Mouse (Mus musculus) small intestine, adult 2 months (tissue): Measurements from ENCODE around the gene Esrrg. TPM values are rescaled to one million over a fixed set of nuclear protein-coding genes. Genes with fewer than 3 reads are reported as not detected.

Experiments used
- H3K27ac ChIP-seq: fragments of 200-500 bp; 2 replicates; pipeline ENCODE4 v1.5.1; 2012; ENCODE audit warnings: low read depth, low read length, control low read depth, inconsistent platforms; ENCODE audit not compliant: insufficient read depth
- H3K27me3 ChIP-seq: fragments of 200-500 bp; 2 replicates; pipeline ENCODE4 v1.6.1; 2012; ENCODE audit warnings: mild to moderate bottlenecking, moderate library complexity, low read length, inconsistent platforms; ENCODE audit not compliant: control insufficient read depth, insufficient read depth
- H3K36me3 ChIP-seq: fragments of 200-500 bp; 2 replicates; pipeline ENCODE4 v1.6.1; 2012; ENCODE audit warnings: mild to moderate bottlenecking, low read length, control low read depth, inconsistent platforms; ENCODE audit not compliant: control insufficient read depth, insufficient read depth
- H3K4me1 ChIP-seq: fragments of 200-500 bp; 2 replicates; pipeline ENCODE4 v1.6.1; 2012; ENCODE audit warnings: low read length, inconsistent platforms, mixed read lengths; ENCODE audit not compliant: control insufficient read depth, insufficient read depth, insufficient read length
- H3K4me3 ChIP-seq: fragments of 200-500 bp; 2 replicates; pipeline ENCODE4 v1.5.1; 2012; ENCODE audit warnings: low read depth, mild to moderate bottlenecking, control low read depth, inconsistent platforms, low read length, moderate library complexity
- CTCF ChIP-seq: fragments of 200-500 bp; IDR thresholded peaks from 2 replicates; pipeline ENCODE4 v1.5.1; 2012; ENCODE audit warnings: low read depth, mild to moderate bottlenecking, control low read depth, inconsistent platforms, low read length, moderate library complexity, mixed read lengths; ENCODE audit not compliant: insufficient replicate concordance, insufficient read length; ENCODE audit errors: extremely low read depth
- POLR2A ChIP-seq: fragments of 200-500 bp; IDR thresholded peaks from 2 replicates; pipeline ENCODE4 v1.6.1; 2012; ENCODE audit warnings: low read depth, mild to moderate bottlenecking, control low read depth, inconsistent platforms, low read length, moderate library complexity
- WGBS: fragments of 180-500 bp; shearing (Covaris S2); methylation state at CpG from one replicate; pipeline ENCODE4 v1.1.7; 2018; 5-methylcytosine and 5-hydroxymethylcytosine counted together
- polyA plus RNA-seq: library from polyadenylated mRNA; depleted of rRNA; stranded (reverse); fragments of >200 nt; gene quantifications from 2 replicates; pipeline ENCODE4 v1.2.3, GENCODE M21; 2012

Gene Esrrg
- polyA plus RNA-seq, 1 experiment, result 0.72 TPM

DNA sequence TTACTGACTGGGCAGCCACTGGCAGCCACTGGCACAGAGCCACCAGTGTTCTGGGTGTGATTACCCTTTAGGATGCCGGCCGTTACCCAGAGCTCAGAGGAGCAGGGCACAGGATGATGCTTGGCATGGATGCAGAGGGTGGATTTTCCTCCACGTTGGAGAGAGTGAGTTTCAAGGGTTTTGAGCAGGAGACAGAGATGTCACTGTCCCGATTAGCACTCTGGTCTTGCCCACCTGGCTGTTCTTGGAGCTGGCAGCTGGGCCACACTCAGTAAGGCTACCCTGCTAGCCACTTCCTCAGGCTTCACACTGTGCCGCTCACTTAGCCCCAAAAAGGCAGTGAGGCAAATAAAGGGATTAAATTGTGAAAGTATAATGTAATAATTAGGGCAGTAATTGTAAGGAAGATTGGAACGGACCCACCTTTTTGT lies 438.1 kb downstream of the Esrrg start:
- H3K4me3 ChIP-seq, result no peak overlapping the region

DNA sequence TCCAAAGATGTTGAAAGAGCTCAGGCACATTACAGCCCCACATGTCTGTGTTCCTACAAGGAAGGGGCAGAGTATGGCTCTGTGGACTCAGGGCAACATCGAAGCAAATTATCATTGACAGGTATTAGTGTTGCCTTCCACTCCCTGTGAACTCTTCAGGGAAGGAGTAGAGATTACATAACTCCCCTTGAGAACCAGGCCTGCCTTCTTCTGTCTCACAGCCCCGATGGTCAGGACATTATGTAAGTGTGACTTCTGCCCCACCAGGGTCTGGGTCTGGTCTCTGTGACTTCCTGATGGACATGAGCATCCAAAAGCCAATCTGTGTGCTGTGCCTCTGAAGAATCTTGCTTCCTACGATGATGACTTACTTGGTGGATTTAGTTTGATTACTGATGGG lies 438.6 kb downstream of the Esrrg start:
- TF ChIP-seq CTCF, result no peak
- no peak for TF ChIP-seq POLR2A
- no peak overlapping the region for H3K4me3 ChIP-seq
- H3K27ac ChIP-seq, result no peak overlapping the region
- 79% methylated on average over 3 of the region's 3 CpGs for WGBS
- H3K36me3 ChIP-seq, result no peaks in the 10 kb centered on the region
- no peaks in the 10 kb centered on the region for H3K4me1 ChIP-seq
- no peaks in the 10 kb centered on the region for H3K27me3 ChIP-seq

More for the DNA sequence above, 438.1 kb downstream of the Esrrg start:
- no peaks in the 10 kb centered on the region for H3K27me3 ChIP-seq
- H3K4me1 ChIP-seq, result no peaks in the 10 kb centered on the region
- H3K36me3 ChIP-seq, result no peaks in the 10 kb centered on the region
- 83% methylated on average over 6 of the region's 6 CpGs for WGBS
- H3K27ac ChIP-seq, result no peak overlapping the region
- no peak for TF ChIP-seq POLR2A
- TF ChIP-seq CTCF, result no peak

DNA sequence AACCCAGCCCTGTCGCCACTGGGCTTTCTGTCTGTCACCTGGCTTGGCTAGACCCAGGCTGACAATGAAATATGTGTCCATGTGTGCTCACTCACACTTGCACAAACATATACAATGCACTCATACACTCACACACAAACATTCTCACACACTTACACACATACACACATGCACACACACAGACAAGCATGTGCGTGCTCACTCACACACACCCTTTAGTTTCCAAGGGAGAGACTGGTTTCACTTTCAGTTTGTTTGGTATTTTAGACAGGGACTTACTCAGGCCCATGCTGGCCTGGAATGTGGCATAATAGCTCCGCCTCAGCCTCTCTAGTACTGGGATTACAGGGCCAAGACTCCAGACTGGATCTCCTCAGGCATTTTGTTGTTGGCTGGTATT lies 447.3 kb downstream of the Esrrg start:
- Histone ChIP-seq H3K27me3 (no peaks in the 10 kb centered on the region), H3K36me3 (no peaks in the 10 kb centered on the region), H3K4me3 (no peak overlapping the region), H3K27ac (no peak overlapping the region), H3K4me1 (no peaks in the 10 kb centered on the region)
- TF ChIP-seq POLR2A, result no peak
- no peak for TF ChIP-seq CTCF
- 24% methylated on average over 3 of the region's 3 CpGs for WGBS

DNA sequence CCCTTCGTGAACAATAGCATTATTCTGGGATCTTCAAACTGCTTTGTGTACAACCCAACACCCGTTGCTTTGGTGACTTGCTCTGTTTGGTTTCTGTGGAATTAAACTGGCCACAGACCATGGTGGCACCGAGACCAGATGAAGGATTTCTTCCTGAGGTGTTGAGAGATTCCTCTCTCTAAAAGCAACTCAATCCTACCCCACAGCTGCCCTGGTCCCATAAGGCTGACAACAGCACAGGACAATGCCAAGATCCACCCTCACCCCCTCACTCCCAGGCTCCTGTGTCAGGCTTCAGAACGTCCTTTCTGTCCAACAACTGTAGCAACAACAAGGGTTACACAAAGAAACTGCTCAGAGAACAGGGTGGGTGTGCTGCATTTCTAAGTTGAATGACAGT lies 449.3 kb downstream of the Esrrg start:
- 78% methylated on average over 4 of the region's 4 CpGs for WGBS
- TF ChIP-seq CTCF (no peak), POLR2A (no peak)
- H3K27ac ChIP-seq, result no peak overlapping the region
- no peaks in the 10 kb centered on the region for H3K36me3 ChIP-seq
- no peaks in the 10 kb centered on the region for H3K27me3 ChIP-seq
- H3K4me3 ChIP-seq, result no peak overlapping the region
- H3K4me1 ChIP-seq, result no peaks in the 10 kb centered on the region

DNA sequence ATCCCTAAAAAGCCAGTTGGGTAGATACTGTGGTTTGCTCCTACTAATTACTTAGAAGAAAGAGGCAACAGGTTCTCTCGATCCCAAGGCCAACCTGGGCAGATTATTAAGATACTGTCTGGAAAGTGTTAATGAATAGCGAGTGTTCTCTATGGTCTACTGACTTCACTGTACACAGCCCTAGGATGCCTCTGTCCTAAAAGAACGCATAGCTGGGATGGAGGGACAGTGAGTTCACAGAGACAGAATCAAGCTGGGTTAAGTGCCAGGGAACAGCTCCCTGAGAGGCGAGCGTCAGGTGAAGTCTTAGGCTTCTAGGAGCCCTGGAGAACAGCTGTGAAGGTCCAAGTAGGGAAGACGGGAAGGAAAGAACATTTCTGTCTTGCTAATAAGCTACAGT lies 450.4 kb downstream of the Esrrg start:
- Histone ChIP-seq H3K4me3 (no peak overlapping the region), H3K27ac (no peak overlapping the region), H3K27me3 (no peaks in the 10 kb centered on the region), H3K4me1 (no peaks in the 10 kb centered on the region), H3K36me3 (no peaks in the 10 kb centered on the region)
- TF ChIP-seq POLR2A, result no peak
- TF ChIP-seq CTCF, result no peak
- WGBS, result 89% methylated on average over 6 of the region's 6 CpGs

DNA sequence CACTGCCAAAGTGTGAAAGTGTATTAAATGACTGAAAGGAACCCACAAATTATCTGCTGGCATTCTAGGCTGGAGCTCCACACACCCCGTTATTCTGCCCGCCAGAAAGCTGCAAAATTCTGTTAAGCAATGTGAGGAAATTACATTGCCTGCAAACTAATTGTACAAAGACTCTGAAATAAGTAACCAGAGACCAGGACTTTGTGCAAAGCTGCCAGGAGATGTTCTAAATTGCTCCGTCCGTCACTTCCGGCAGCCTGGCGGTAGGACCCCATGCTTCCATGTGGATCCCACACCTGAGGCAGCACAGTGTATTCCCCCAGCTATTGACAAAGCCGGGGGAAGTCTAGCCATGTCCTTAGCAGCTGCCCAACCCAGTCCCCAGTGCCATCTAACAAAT lies 451.9 kb downstream of the Esrrg start:
- Histone ChIP-seq H3K27me3 (no peaks in the 10 kb centered on the region), H3K36me3 (no peaks in the 10 kb centered on the region), H3K27ac (no peak overlapping the region), H3K4me1 (no peaks in the 10 kb centered on the region), H3K4me3 (no peak overlapping the region)
- 95% methylated on average over 7 of the region's 7 CpGs for WGBS
- TF ChIP-seq CTCF, result no peak

DNA sequence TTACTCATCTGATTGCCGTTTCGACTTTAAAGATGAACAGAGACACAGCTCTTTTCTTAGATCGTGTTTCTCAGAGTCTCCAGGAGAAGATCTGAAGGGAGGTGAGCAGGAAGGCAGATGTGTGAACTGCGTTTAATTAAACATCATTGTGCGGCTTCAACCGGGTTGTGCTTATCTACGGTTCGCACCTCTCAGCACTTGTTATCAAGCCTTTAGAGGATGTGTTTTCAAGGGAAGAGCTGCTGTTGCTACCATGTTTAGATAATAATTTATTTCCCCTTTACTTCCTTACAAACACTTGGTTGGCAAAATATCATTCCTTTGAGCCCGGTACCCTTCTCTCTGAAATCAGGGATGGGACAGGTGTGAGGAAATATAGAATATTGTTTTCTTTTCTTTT lies 460.2 kb downstream of the Esrrg start:
- TF ChIP-seq CTCF (no peak), POLR2A (no peak)

DNA sequence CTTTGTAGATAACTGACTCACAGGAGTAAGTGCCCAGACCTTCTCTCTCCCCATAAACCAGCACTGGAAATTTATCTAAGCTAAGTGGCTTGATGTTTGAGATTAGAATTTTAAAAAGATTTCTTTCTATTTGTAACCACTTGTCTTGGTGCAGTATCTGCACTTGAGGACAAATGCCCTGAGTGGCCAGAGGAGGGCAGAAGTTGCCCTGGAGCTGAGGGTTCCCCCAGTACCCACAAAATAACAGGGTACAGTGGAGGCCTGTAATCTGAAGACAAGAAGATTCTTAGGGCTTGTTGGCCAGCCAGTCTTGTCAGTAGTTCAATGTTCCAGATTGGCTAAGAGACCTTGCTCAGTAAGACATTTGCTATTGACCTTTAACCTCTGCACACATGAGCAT lies 461.3 kb downstream of the Esrrg start:
- H3K27me3 ChIP-seq, result no peaks in the 10 kb centered on the region
- no peak for TF ChIP-seq POLR2A
- TF ChIP-seq CTCF, result no peak
- H3K36me3 ChIP-seq, result no peaks in the 10 kb centered on the region
- H3K4me1 ChIP-seq, result no peaks in the 10 kb centered on the region
- no peak overlapping the region for H3K27ac ChIP-seq
- no peak overlapping the region for H3K4me3 ChIP-seq

More for the DNA sequence above, 460.2 kb downstream of the Esrrg start:
- Histone ChIP-seq H3K27me3 (no peaks in the 10 kb centered on the region), H3K36me3 (no peaks in the 10 kb centered on the region), H3K27ac (no peak overlapping the region), H3K4me3 (no peak overlapping the region), H3K4me1 (no peaks in the 10 kb centered on the region)
- 82% methylated on average over 9 of the region's 9 CpGs for WGBS
